Comparison of ENCODE assay signal across 10 mouse cellular contexts in the genomic region with DNA sequence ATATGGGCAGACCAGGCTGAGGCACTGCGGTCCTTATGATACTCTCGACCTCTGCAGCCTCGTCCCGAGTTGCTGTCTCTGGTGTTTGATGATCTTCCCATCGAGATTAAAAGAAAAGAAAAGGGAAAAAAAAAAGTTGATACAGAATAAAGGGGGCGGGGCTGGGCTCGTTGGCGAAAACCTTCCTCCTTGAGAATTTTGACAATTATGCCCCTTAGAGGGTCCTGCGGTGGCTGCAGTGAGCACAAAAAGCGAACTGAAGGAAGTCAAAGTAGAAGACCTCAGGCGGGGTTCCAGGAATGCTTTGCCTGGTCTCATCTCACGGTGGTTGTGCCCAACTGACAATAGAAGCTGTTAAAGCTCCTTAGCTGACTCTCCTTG. TPM values are rescaled to one million over a fixed set of nuclear protein-coding genes. Genes with fewer than 3 reads are reported as not detected.
DNase-seq lines count a peak whose midpoint lies in the region; ATAC-seq and TF ChIP-seq lines count a peak whose summit lies in the region.
"Had no signal": no experiment of that assay in that cellular context is flagged by ENCODE, and none has a peak within 500 bp of the region (broad histone marks: within the 10 kb centered on the region; RNA-seq: fewer than 3 reads in every experiment).

No protein-coding gene starts in this region.

- TF ChIP-seq RAD21 in CH12.LX (IDR thresholded peaks at IDR 0.05; ENCODE audit: low read depth, low read length), result no peak

- in situ Hi-C loops in CH12.LX (cut with MboI; ENCODE audit: low pct_ligation_motif_present, low pct_unique_long_range_greater_than_20kb, low sequenced_read_pairs), result no loop called here

- peaks cover 17% of the 10 kb centered on the region for H3K79me2 ChIP-seq in CH12.LX (replicated peaks; ENCODE audit: control insufficient read depth, extremely low read depth, insufficient read depth, poor library complexity, severe bottlenecking)

- 2% methylated on average over 12 of the region's 12 CpGs for WGBS in heart, embryonic 13.5 days
- WGBS in forebrain, embryonic 12.5 days, result under 1% methylated on average over 12 of the region's 12 CpGs
- WGBS in liver, embryonic 14.5 days (ENCODE audit: insufficient replicate concordance), result 1% methylated on average over 12 of the region's 12 CpGs

- peak overlapping the region; percentile 98 for H3K4me3 ChIP-seq in heart, embryonic 13.5 days
- peak overlapping the region; percentile 79 to 87 (median 83) for H3K4me3 ChIP-seq in CH12.LX (replicated peaks in 1 of 3; ENCODE audit: low read depth in 2 of 3, low read length in 2 of 3, poor library complexity in 1 of 3)
- H3K4me3 ChIP-seq in forebrain, embryonic 12.5 days (replicated peaks), result peak overlapping the region; percentile 76
- H3K4me3 ChIP-seq in liver, embryonic 14.5 days (ENCODE audit: insufficient read depth in 1 of 2, low read depth in 2 of 2, low read length in 2 of 2), result peak overlapping the region; percentile 79

- TF ChIP-seq CTCF in CH12.LX (conservative IDR thresholded peaks at IDR 0.05 in 1 of 2, IDR thresholded peaks at IDR 0.05 in 1 of 2; ENCODE audit: low read depth in 2 of 2, low read length in 2 of 2), result no peak
- no peak for TF ChIP-seq CTCF in liver, embryonic 14.5 days (IDR thresholded peaks at IDR 0.05; ENCODE audit: low read depth)

- ATAC-seq in heart, embryonic 13.5 days (ENCODE audit: extremely low read depth, insufficient number of reproducible peaks, low FRiP score, low TSS enrichment), result no peak
- ATAC-seq in forebrain, embryonic 12.5 days (ENCODE audit: low FRiP score), result no peak; the same call in 1 of the 2 replicates
- no peak for ATAC-seq in liver, embryonic 14.5 days (ENCODE audit: insufficient read depth)

- TF ChIP-seq EP300 in CH12.LX (IDR thresholded peaks at IDR 0.05; ENCODE audit: low read length), result no peak
- no peak for TF ChIP-seq EP300 in liver, embryonic 14.5 days (IDR thresholded peaks at IDR 0.05; ENCODE audit: low read depth)

- no peak for DNase-seq in heart, postnatal 4 days
- no peak for DNase-seq in CH12.LX (ENCODE audit: extremely low read depth)
- DNase-seq in liver, embryonic 14.5 days (ENCODE audit: low read depth in 3 of 3, low spot score in 3 of 3), result no peak
- DNase-seq in right cerebral cortex, postnatal 4 days, result no peak
- no peak for DNase-seq in right cerebral cortex, adult 2 months (ENCODE audit: low spot score in 2 of 2)
- no peak for DNase-seq in urinary bladder, postnatal 36 days (ENCODE audit: low spot score in 2 of 2)

- dilution Hi-C loops in CH12.LX (cut with MboI; ENCODE audit: extremely low pct_ligation_motif_present, extremely low pct_unique_long_range_greater_than_20kb, low sequenced_read_pairs), result no loop called here

- peak overlapping the region; percentile 100 for H3K4me2 ChIP-seq in heart, embryonic 13.5 days
- peak overlapping the region; percentile 99 for H3K4me2 ChIP-seq in CH12.LX (ENCODE audit: insufficient read depth, low read depth, poor library complexity, severe bottlenecking)
- H3K4me2 ChIP-seq in forebrain, embryonic 12.5 days, result peak overlapping the region; percentile 99
- peak overlapping the region; percentile 92 for H3K4me2 ChIP-seq in liver, embryonic 14.5 days (ENCODE audit: low read depth)

- H3K9ac ChIP-seq in heart, embryonic 13.5 days, result peak overlapping the region; percentile 89
- H3K9ac ChIP-seq in CH12.LX (ENCODE audit: insufficient read depth, low read depth), result peak overlapping the region; percentile 86
- peak overlapping the region; percentile 91 for H3K9ac ChIP-seq in forebrain, embryonic 12.5 days
- H3K9ac ChIP-seq in liver, embryonic 14.5 days (replicated peaks), result peak overlapping the region; percentile 74

- peaks cover 28% of the 10 kb centered on the region for H3K36me3 ChIP-seq in heart, embryonic 13.5 days
- peaks cover 25 to 43% of the 10 kb centered on the region in 2 experiments for H3K36me3 ChIP-seq in CH12.LX (replicated peaks in 1 of 2; ENCODE audit: control insufficient read depth in 1 of 2, insufficient read depth in 1 of 2, low read length in 1 of 2)
- H3K36me3 ChIP-seq in forebrain, embryonic 12.5 days (replicated peaks), result peaks cover 29% of the 10 kb centered on the region
- no peaks in the 10 kb centered on the region; the same call in none of the 2 replicates for H3K36me3 ChIP-seq in liver, embryonic 14.5 days (replicated peaks; ENCODE audit: control insufficient read depth, insufficient read depth, low read depth)

- H3K27me3 ChIP-seq in heart, embryonic 13.5 days (replicated peaks), result no peaks in the 10 kb centered on the region
- no peaks in the 10 kb centered on the region for H3K27me3 ChIP-seq in CH12.LX (replicated peaks)
- no peaks in the 10 kb centered on the region for H3K27me3 ChIP-seq in forebrain, embryonic 12.5 days
- no peaks in the 10 kb centered on the region for H3K27me3 ChIP-seq in liver, embryonic 14.5 days (ENCODE audit: control insufficient read depth, insufficient read depth, low read length)
- H3K27me3 ChIP-seq: Patski had no signal

- peaks cover 49% of the 10 kb centered on the region for H3K4me1 ChIP-seq in heart, embryonic 13.5 days
- H3K4me1 ChIP-seq in CH12.LX (ENCODE audit: control insufficient read depth in 1 of 2, insufficient read depth in 2 of 2), result peaks cover 11 to 44% of the 10 kb centered on the region in 2 experiments
- H3K4me1 ChIP-seq in forebrain, embryonic 12.5 days, result peaks cover 46% of the 10 kb centered on the region
- peaks cover 0 to 7% of the 10 kb centered on the region in 2 experiments for H3K4me1 ChIP-seq in liver, embryonic 14.5 days (replicated peaks; ENCODE audit: control insufficient read depth in 2 of 2, insufficient read depth in 2 of 2, low read length in 1 of 2)

- TF ChIP-seq POLR2A in CH12.LX (IDR thresholded peaks at IDR 0.05; ENCODE audit: low read depth, low read length), result no peak

- no peaks in the 10 kb centered on the region for H3K9me3 ChIP-seq in heart, embryonic 13.5 days
- no peaks in the 10 kb centered on the region for H3K9me3 ChIP-seq in CH12.LX (replicated peaks; ENCODE audit: low read length)
- no peaks in the 10 kb centered on the region for H3K9me3 ChIP-seq in forebrain, embryonic 12.5 days
- no peaks in the 10 kb centered on the region for H3K9me3 ChIP-seq in liver, embryonic 14.5 days (ENCODE audit: control insufficient read depth, low read length)

- peak overlapping the region; percentile 95 for H3K27ac ChIP-seq in heart, embryonic 13.5 days (replicated peaks)
- no peak overlapping the region for H3K27ac ChIP-seq in CH12.LX (ENCODE audit: insufficient read depth, low read depth)
- peak overlapping the region; percentile 97 for H3K27ac ChIP-seq in forebrain, embryonic 12.5 days
- no peak overlapping the region for H3K27ac ChIP-seq in liver, embryonic 14.5 days

TF ChIP-seq in CH12.LX, 34 proteins besides CTCF, POLR2A, EP300 and RAD21 (continues in another document):
- no peak for TF ChIP-seq ZNF384 (IDR thresholded peaks at IDR 0.05; ENCODE audit: low read depth, low read length)
- TF ChIP-seq JUND (conservative IDR thresholded peaks at IDR 0.05; ENCODE audit: low read depth, low read length), result no peak
- TF ChIP-seq KAT2A (IDR thresholded peaks at IDR 0.05; ENCODE audit: insufficient replicate concordance, low read length), result no peak
- no peak for TF ChIP-seq RCOR1 (conservative IDR thresholded peaks at IDR 0.05; ENCODE audit: low read depth, low read length)
- no peak for TF ChIP-seq ZMIZ1 (IDR thresholded peaks at IDR 0.05; ENCODE audit: low read depth, low read length)
- no peak for TF ChIP-seq CHD2 (IDR thresholded peaks at IDR 0.05; ENCODE audit: low read length)
- TF ChIP-seq BHLHE40 (IDR thresholded peaks at IDR 0.05; ENCODE audit: low read depth, low read length), result no peak
- no peak for TF ChIP-seq PAX5 (IDR thresholded peaks at IDR 0.05; ENCODE audit: low read length)
- no peak for TF ChIP-seq IRF4 (IDR thresholded peaks at IDR 0.05; ENCODE audit: low read depth, low read length)
- no peak for TF ChIP-seq POLR2AphosphoS2 (IDR thresholded peaks at IDR 0.05; ENCODE audit: low read depth, low read length)
- no peak for TF ChIP-seq E2F4 (IDR thresholded peaks at IDR 0.05; ENCODE audit: insufficient replicate concordance, low read depth, low read length)
- no peak for TF ChIP-seq NELFE (IDR thresholded peaks at IDR 0.05; ENCODE audit: low read depth, low read length)
- no peak for TF ChIP-seq MXI1 (IDR thresholded peaks at IDR 0.05; ENCODE audit: low read depth, low read length)
- TF ChIP-seq ZKSCAN1 (IDR thresholded peaks at IDR 0.05; ENCODE audit: borderline replicate concordance, low read depth, low read length), result no peak
- no peak for TF ChIP-seq ETS1 (conservative IDR thresholded peaks at IDR 0.05; ENCODE audit: low read depth, low read length)

RNA-seq across cellular contexts. Expression of a gene that starts 0.9 kb away (rescaled TPM):
- polyA plus RNA-seq in heart, embryonic 13.5 days (2015; fragmentation: Nextera tagmentation; extraction: Ambion mirVana), result 20.7 and 23.0 TPM in 2 replicates
- 10 to 100 TPM; 21.3 to 22.8 TPM for total RNA-seq in heart, postnatal 4 days (2021)
- 12.7 and 17.0 TPM in 2 replicates for total RNA-seq in CH12.LX (2012; rRNA removed)
- 3.0 and 3.1 TPM in 2 replicates for total RNA-seq in CH12.LX (2014; rRNA removed)
- polyA plus RNA-seq in CH12.LX (2012; ENCODE audit: insufficient read length, low read depth), result 14.7 and 15.2 TPM in 2 replicates
- polyA plus RNA-seq in forebrain, embryonic 12.5 days (2016; fragmentation: Nextera tagmentation; extraction: Ambion mirVana), result 32.9 and 33.5 TPM in 2 replicates
- 4.7 and 5.9 TPM in 2 replicates for polyA plus RNA-seq in liver, embryonic 14.5 days (2012; rRNA removed)
- 6.0 and 7.5 TPM in 2 replicates for polyA plus RNA-seq in liver, embryonic 14.5 days (2014; fragmentation: Nextera tagmentation; extraction: Ambion mirVana)

RNA-seq across cellular contexts. Expression of a gene that starts 1.0 kb away (rescaled TPM):
- 23.0 and 23.4 TPM in 2 replicates for polyA plus RNA-seq in heart, embryonic 13.5 days (2015; fragmentation: Nextera tagmentation; extraction: Ambion mirVana)
- total RNA-seq in heart, postnatal 4 days (2021), result 10 to 100 TPM; 17.5 to 18.3 TPM
- total RNA-seq in CH12.LX (2012; rRNA removed) (30.6 and 37.1 TPM in 2 replicates), CH12.LX (2014; rRNA removed) (18.6 and 18.7 TPM in 2 replicates)
- polyA plus RNA-seq in CH12.LX (2012; ENCODE audit: insufficient read length, low read depth), result 36.3 and 41.2 TPM in 2 replicates
- 46.4 and 52.3 TPM in 2 replicates for polyA plus RNA-seq in forebrain, embryonic 12.5 days (2016; fragmentation: Nextera tagmentation; extraction: Ambion mirVana)
- 5.5 and 5.7 TPM in 2 replicates for polyA plus RNA-seq in liver, embryonic 14.5 days (2012; rRNA removed)
- 5.1 and 5.9 TPM in 2 replicates for polyA plus RNA-seq in liver, embryonic 14.5 days (2014; fragmentation: Nextera tagmentation; extraction: Ambion mirVana)

RNA-seq across cellular contexts. Expression of a gene that starts 18.2 kb away (rescaled TPM):
- polyA plus RNA-seq in heart, embryonic 13.5 days (2015; fragmentation: Nextera tagmentation; extraction: Ambion mirVana), result not detected in 2 replicates
- not detected for total RNA-seq in heart, postnatal 4 days (2021)
- total RNA-seq in CH12.LX (2012; rRNA removed) (not detected in 2 replicates), CH12.LX (2014; rRNA removed) (not detected in 2 replicates)
- not detected in 2 replicates for polyA plus RNA-seq in CH12.LX (2012; ENCODE audit: insufficient read length, low read depth)
- polyA plus RNA-seq in forebrain, embryonic 12.5 days (2016; fragmentation: Nextera tagmentation; extraction: Ambion mirVana), result 0.87 and 1.2 TPM in 2 replicates
- not detected in 2 replicates for polyA plus RNA-seq in liver, embryonic 14.5 days (2012; rRNA removed)
- polyA plus RNA-seq in liver, embryonic 14.5 days (2014; fragmentation: Nextera tagmentation; extraction: Ambion mirVana), result not detected in 2 replicates
- total RNA-seq: hematopoietic stem cell, adult 5-6 weeks had no signal
- polyA plus RNA-seq: Patski had no signal

Comparison
In these comparisons a context has a peak if more than half of its experiments do, and no peak if none do; other contexts are left out.
1. H3K27ac ChIP-seq: peak in heart, embryonic 13.5 days (single experiment) and forebrain, embryonic 12.5 days (single experiment); none in CH12.LX (single experiment) and liver, embryonic 14.5 days (single experiment).
2. Peak in every context shown above with its lines, with median percentiles within 50 percentile points of each other: H3K4me2 ChIP-seq, H3K4me3 ChIP-seq and H3K9ac ChIP-seq.